Mouse (Mus musculus): Measurements from ENCODE around the gene Zbtb2.

Gene Zbtb2

DNA sequence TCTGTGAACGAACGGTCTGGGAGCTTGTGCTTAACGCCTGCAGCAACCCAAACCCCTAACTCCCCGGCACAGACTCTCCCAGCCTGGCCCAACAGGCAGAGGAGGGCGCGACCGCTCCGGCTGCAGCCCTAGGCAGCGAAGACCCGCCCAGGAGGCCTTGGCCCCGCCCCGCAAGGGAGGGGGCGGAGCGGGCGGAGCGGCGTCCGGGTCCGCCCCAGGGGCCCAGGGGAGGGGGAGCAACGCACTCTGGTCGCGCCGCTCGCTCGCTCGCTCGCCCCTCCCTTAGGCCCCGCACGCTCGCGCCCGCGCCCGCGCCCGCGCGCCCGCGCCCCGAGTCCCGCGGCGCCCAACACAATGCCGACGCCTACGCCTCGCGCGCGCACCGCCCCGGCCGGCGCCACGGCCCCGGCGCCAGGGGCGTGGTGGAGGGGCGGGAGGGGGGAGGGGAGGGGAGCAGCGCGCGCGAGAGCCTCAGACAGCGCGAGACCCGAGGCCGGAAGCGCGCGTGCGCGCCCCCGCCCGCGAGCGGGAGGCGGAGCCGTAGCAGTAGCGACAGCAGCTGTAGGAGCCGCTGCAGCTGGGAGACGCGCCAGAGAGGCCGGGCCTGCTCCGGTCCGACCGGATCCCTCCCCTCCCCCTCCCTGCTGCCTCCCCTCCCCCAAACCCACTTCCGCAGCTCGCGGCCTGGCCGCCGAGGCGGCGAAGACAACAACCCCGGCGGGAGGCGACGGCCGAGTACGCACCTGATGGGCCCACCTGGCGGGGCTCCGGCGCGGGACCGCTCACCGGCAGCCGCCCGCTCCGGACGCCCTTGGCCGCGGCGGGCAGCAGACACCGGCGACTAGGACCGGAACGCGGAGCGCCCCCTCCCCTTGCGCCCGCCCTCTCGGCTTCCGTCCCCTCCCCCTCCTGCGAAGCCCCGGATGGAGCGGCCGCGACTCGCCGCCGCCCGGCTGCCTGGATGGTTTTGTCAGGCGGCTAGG lies 1.0 kb downstream of the Zbtb2 start:
- peak; percentile 94 for DNase-seq (ENCODE audit: low spot score)

DNA sequence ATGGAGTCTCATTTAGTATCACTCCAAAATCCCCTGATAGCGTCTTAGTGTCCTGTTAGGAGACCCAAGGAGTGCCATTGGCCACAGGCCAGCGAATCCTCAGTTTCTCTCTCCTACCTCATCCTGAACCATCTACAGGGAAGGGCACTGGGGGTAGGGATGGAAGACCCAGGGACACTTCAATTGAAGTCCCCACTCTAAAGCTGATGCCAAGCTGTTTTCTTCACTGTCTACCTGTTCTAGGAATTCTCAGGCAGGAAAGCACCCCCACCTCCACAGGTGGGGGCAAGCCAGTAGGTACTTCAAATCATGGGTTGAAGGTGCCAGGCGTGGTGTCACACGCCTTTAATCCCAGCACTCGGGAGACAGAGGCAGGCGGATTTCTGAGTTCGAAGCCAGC lies 3.7 kb downstream of the Zbtb2 start:
- DNase-seq (ENCODE audit: low spot score), result no peak

- DNase-seq (ENCODE audit: low spot score), result no peak
Observed at GRCm38 (mm10) chr10:4380748-4381147, 7.2 kb downstream of the Zbtb2 start.

DNA sequence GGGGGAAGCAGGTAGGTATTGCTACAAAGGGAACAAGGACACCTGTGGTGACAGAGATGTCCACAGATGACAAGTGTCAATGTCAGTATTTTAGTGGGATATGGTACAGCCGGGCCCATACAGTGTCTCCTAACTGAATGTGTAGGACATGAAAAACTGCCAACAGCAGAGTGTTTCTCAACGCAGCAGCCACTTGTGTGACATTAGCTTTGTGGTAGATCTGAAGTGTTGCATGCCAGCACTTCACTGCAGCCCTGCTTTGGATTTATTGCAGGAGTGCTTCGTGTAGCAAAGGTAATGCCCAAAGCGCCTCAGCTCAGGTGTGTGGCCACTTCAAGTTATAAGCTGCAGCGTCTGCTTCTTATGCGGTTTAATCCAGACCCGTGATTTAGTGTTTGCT lies 11.0 kb downstream of the Zbtb2 start:
- no peak for DNase-seq (ENCODE audit: low spot score)

DNA sequence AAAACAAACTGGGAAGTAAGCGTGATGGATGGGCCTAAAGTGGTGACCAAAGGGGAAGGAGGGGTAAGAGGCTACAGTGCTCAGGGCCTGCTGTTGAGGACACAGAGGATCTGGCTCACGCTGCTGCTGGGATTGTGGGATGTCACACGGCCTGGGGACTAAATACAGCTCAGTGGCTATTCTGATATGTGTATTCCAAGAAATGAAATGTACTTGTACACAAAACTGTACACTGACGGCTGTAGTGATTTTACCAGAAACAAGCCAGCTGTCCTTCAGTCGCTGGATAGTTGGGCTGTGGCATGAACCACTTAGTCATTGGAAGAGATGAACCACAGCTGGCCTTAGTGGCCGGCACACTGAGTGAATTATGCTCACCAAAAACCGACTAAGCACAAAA lies 11.4 kb downstream of the Zbtb2 start:
- DNase-seq (ENCODE audit: low spot score), result no peak

- DNase-seq (ENCODE audit: low spot score), result peak; percentile 45
Observed at GRCm38 (mm10) chr10:4375267-4375666, 12.6 kb downstream of the Zbtb2 start.

GRCm38 (mm10) chr10:4374734-4375133 lies 13.2 kb downstream of the Zbtb2 start:
- no peak for DNase-seq (ENCODE audit: low spot score)

- no peak for DNase-seq (ENCODE audit: low spot score)
Observed at GRCm38 (mm10) chr10:4374239-4374638, 13.7 kb downstream of the Zbtb2 start.

GRCm38 (mm10) chr10:4373558-4373957 lies 14.3 kb downstream of the Zbtb2 start:
- no peak for DNase-seq (ENCODE audit: low spot score)

GRCm38 (mm10) chr10:4372011-4372410 lies 15.9 kb downstream of the Zbtb2 start:
- DNase-seq (ENCODE audit: low spot score), result peak; percentile 34

GRCm38 (mm10) chr10:4370105-4370504 lies 17.8 kb downstream of the Zbtb2 start:
- no peak for DNase-seq (ENCODE audit: low spot score)

DNA sequence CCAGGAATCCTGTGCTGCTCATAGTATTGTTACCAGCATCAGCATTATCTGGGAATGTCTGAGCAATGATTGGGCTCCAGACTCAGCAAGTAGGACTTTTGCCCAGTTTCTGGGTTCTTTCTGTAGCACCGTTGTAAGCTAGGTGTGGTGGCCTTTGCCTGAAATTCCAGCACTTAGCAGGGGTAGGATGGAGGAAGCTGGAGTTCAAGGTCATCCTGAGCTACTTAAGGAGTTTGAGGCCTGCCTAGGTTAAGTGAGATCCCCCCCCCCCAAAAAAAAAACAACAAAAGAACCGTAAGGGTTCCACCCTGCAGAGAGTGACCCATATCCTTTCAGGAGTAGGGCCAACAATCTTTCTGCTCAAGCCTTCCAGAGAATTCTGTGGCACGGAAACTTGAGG lies 23.3 kb downstream of the Zbtb2 start:
- DNase-seq (ENCODE audit: low spot score), result peak; percentile 24

GRCm38 (mm10) chr10:4357435-4357834 lies 30.5 kb downstream of the Zbtb2 start:
- no peak for DNase-seq (ENCODE audit: low spot score)

DNA sequence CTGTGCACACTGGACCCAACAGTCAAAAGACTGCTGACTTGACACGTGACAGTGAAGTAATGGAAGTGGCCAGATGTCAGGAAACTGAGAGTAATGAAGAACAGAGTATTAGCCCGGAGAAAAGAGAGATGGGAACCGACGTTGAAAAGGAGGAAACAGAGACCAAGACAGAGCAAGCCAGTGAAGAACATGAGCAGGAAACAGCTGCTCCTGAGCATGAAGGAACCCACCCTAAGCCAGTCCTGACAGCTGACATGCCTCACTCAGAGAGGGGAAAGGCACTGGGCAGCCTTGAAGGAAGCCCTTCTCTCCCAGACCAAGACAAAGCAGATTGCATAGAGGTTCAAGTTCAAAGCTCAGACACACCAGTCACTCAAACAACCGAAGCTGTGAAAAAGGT lies 31.3 kb downstream of the Zbtb2 start:
- no peak for DNase-seq (ENCODE audit: low spot score)

DNA sequence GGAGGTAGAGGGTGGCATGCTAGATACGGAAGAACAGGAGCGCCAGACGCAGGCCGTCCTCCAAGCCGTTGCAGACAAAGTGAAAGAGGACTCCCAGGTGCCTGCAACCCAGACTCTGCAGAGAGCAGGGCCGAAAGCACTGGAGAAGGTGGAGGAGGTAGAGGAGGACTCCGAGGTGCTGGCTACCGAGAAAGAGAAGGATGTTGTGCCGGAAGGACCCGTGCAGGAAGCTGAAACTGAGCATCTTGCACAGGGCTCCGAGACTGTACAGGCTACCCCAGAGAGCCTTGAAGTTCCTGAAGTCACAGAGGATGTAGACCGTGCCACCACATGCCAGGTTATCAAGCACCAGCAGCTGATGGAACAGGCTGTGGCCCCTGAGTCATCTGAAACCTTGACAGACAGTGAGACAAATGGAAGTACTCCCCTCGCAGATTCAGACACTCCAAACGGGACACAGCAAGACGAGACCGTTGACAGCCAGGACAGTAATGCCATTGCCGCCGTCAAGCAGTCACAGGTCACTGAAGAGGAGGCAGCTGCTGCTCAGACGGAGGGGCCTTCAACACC lies 31.9 kb downstream of the Zbtb2 start:
- no peak for DNase-seq (ENCODE audit: low spot score)

DNA sequence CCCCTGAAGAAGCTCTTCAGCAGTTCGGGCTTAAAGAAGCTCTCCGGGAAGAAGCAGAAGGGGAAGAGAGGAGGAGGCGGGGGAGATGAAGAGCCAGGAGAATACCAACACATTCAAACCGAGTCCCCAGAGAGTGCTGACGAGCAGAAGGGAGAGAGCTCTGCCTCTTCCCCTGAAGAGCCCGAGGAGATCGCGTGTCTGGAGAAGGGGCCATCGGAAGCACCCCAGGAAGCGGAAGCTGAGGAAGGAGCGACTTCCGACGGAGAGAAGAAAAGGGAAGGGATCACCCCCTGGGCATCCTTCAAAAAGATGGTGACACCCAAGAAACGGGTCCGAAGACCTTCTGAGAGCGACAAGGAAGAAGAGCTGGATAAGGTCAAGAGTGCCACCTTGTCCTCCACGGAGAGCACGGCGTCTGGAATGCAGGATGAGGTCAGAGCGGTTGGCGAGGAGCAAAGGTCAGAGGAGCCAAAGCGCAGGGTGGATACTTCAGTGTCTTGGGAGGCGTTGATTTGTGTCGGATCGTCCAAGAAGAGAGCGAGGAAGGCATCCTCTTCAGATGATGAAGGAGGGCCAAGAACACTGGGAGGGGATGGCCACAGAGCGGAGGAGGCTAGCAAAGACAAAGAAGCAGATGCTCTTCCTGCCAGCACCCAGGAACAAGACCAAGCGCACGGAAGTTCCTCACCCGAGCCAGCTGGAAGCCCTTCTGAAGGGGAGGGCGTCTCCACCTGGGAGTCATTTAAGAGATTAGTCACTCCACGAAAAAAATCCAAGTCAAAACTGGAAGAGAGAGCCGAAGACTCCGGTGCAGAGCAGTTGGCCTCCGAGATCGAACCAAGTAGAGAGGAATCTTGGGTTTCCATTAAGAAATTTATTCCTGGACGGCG lies 33.3 kb downstream of the Zbtb2 start:
- DNase-seq (ENCODE audit: low spot score), result no peak

DNA sequence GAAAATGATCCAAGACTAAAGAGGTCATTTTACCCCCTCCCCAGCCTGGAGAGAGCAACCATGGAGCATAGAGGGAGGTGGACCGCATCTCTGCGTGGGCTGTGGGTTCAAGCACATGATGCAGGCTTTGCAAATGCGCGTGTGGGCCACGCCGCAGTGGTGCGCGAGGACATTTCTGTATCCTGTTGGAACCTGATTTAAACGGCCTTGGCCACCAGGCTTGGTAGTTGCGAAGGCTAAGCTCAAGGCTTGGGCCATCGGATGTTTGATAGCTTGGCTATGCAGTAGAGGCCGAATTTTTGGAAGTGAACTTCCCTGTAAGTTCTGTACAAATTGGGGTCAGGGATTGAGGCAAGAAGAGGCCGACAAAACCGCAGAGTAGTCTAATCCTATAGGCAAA lies 40.3 kb downstream of the Zbtb2 start:
- no peak for DNase-seq (ENCODE audit: low spot score)

- DNase-seq (ENCODE audit: low spot score), result no peak
Observed at GRCm38 (mm10) chr10:4347136-4347492, 40.8 kb downstream of the Zbtb2 start.

DNA sequence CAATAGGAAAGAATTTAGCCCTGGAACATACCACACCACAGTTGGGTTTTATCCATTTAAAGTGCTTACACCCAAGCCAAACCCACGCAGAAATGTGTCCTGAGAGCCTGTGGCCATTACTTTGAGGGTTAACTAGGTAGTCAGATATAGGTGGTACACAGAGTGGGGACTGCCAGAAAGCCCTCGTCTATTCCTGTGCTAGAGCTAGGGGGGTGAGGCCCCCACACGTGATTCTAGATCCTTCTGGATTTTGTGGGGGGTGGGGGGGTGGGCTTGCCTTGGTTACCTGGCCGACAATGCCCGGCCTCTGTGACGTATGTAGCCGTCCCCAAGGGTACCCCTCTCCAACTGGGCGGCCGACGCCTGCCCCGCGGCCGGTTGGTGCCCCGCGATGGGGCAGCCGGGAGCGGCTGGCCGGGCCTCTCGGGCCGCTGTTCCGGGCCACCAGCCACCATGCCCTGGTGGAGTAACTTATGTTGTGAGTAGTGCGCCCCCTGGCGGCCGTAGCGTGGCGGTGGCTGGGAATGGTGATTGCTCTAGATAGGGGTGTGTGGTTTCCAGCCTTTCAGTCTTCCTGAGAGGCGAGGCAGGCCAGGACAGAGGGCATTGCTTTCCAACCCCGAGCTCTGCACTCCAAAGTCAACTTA lies 41.3 kb downstream of the Zbtb2 start:
- peak; percentile 46 for DNase-seq (ENCODE audit: low spot score)

DNA sequence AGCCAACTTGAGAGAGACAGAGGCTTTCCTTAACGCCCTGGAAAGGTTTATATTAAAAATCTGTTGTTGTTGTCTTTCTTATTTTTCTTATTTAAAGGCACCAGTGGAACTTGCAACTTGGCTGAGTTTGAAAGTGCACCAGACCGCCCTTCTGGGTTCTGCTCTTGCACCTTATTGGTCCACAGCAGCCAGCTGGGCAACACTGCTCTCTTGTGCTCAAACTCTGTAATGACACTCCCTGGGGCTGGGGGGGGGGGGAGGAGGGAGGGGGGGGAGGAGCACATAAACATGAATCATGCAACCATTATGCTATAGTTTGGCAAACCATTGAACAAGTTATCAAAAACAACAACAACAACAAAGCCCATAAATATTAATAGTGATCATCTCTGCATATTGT lies 46.5 kb downstream of the Zbtb2 start:
- DNase-seq (ENCODE audit: low spot score), result peak; percentile 77

DNA sequence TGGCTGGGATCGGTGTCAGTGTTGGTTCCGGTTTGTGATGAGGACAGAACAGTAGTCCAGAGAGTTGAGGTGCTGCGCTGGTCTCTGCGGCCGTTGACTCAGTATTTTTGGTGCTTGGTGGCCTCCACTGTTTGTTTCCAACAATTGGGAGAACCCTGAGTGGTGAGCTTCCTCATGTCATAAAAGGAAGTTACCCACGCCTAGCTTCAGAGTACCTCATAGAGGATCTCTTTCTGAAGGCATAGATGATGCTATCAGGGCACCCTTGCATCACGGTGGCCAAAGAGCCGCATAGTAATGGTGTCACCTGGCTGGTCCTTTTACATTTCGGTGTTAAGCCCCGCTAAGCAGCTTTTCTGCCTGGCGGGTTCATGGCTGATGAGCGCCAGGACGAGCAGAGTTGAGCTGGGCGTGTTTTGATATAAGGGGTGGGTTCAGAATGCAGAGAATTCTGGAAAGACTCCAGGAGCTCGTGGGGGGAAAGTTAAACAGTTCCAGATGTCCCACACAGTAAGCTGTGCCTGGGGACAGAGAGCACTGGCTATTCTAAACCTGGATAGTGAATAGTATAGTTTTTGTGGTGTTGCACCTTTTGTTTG lies 48.9 kb downstream of the Zbtb2 start:
- DNase-seq (ENCODE audit: low spot score), result peak; percentile 72
